Mouse (Mus musculus) ovary, adult 18-20 months (tissue): Measurements from ENCODE around the gene Cldn34b3.
"Not testable (repeated sequence)": the region's sequence is repeated elsewhere in the genome, so short reads cannot be mapped to it uniquely, and the experiment has no call there.

Experiments used
- DNase-seq: peaks from one replicate; pipeline ENCODE4 v3.0.0; 2022; ENCODE audit warnings: low spot score, mixed read lengths

The Cldn34b3 gene

DNA sequence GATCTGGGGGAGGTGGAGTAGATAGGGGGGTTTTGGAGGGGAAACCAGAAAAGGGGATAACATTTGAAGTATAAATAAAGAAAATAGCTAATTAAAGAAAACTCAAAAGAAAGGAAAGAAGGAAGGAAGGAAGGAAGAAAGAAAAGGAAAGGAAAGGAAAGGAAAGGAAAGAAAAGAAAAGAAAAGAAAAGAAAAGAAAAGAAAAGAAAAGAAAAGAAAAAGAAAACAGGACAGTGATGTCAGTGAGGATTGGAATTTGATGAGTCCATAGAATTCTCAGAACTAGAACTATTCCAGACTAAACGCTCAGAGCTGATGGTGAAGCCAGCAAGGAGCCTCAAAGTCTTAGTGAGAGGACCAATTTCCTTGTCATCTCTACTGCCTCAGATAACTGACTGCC, at the start of gene Cldn34b3:
Cldn34b3 (plus strand) TSS at position 301 of the 400 bp plus-strand sequence.
- DNase-seq, result not testable (repeated sequence)
